Mouse (Mus musculus): ENCODE measurements at regions not wholly inside any gene's neighbourhood (a gene's known extent, or its start where the extent isn't known, plus 50 kb on each side); places are given as distances from the start of the nearest gene placed in this dataset.
A peak's percentile ranks its signal among the peaks of the same experiment; 100 is the strongest.
"Not testable (repeated sequence)": the region's sequence is repeated elsewhere in the genome, so short reads cannot be mapped to it uniquely, and the experiment has no call there.

GRCm38 (mm10) chr14:116586742-116587141, 338.4 kb upstream of the Gpc6 start:
- ATAC-seq = no peak
- in situ Hi-C loops (cut with MboI; ENCODE audit: low pct_unique_long_range_greater_than_20kb) = no loop called here
- ChIA-PET CTCF (no interaction called here), POLR2A (interaction anchor here (0.5 kb wide), 1 partner anchor 60 kb away, joined by 3 read pairs; no protein-coding TSS in a partner anchor)
- TF ChIP-seq CTCF (IDR thresholded peaks at IDR 0.05) = no peak
- H3K27me3 ChIP-seq = no peaks in the 10 kb centered on the region
- DNase-seq (ENCODE audit: low read depth, low spot score) = no peak

- ATAC-seq (no peak), DNase-seq (ENCODE audit: low read depth, low spot score) (no peak)
- in situ Hi-C loops (cut with MboI; ENCODE audit: low pct_unique_long_range_greater_than_20kb) = no loop called here
- H3K27me3 ChIP-seq = no peaks in the 10 kb centered on the region
- no peak for TF ChIP-seq CTCF (IDR thresholded peaks at IDR 0.05)
- ChIA-PET CTCF (no interaction called here), POLR2A (no interaction called here)
Observed at GRCm38 (mm10) chr14:116589529-116589928, 335.6 kb upstream of the Gpc6 start.

DNA sequence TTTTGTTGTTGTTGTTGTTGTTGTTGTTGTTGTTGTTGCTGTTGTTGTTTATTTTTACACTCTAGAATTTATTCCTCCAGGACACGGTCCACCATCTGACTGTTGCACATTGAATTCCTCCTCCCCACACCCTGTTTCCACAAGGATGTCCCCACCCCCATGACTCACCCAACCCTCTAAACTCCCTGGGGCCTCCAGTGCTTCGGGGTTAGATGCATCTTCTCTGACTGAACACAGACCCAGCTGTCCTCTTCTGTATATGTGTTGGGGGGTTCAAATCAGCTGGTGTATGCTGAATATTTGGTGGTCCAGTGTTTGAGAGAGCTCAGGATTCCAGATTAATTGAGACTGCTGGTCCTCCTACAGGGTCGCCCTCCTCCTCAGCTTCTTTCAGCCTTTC, 335.0 kb upstream of the Gpc6 start:
- in situ Hi-C loops (cut with MboI; ENCODE audit: low pct_unique_long_range_greater_than_20kb) = no loop called here
- ChIA-PET POLR2A (no interaction called here), CTCF (no interaction called here)
- no peaks in the 10 kb centered on the region for H3K27me3 ChIP-seq
- ATAC-seq (no peak), DNase-seq (ENCODE audit: low read depth, low spot score) (no peak)
- no peak for TF ChIP-seq CTCF (IDR thresholded peaks at IDR 0.05)

GRCm38 (mm10) chr14:116608130-116608529, 317.0 kb upstream of the Gpc6 start:
- in situ Hi-C loops (cut with MboI; ENCODE audit: low pct_unique_long_range_greater_than_20kb) = no loop called here
- peaks cover 4% of the 10 kb centered on the region for H3K27me3 ChIP-seq
- TF ChIP-seq CTCF (IDR thresholded peaks at IDR 0.05) = no peak
- DNase-seq (ENCODE audit: low read depth, low spot score) (no peak), ATAC-seq (no peak)
- ChIA-PET POLR2A (no interaction called here), CTCF (no interaction called here)

DNA sequence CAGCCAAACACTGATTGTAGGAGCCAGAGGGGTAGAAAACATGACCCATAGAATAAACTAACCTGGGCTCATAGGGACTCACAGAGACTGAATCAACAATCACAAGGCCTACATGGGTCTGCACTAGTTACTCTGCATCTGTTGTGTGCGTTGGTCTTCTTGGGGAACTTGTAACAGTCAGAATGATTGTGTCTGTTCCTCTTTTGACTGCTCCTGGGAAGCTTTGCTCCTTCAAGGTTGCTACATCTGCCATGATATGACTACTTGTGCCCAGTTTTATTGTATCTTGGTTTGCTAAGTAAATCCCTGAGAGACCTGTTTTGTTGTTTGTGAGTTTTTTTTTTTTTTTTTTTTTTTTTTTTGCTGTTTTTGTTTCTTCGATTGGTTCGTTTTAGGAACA, 313.9 kb upstream of the Gpc6 start:
- ChIA-PET CTCF (no interaction called here), POLR2A (no interaction called here)
- no peak for TF ChIP-seq CTCF (IDR thresholded peaks at IDR 0.05)
- no peak for ATAC-seq
- in situ Hi-C loops (cut with MboI; ENCODE audit: low pct_unique_long_range_greater_than_20kb) = no loop called here
- no peak for DNase-seq (ENCODE audit: low read depth, low spot score)
- no peaks in the 10 kb centered on the region for H3K27me3 ChIP-seq

- in situ Hi-C loops (cut with MboI; ENCODE audit: low pct_unique_long_range_greater_than_20kb) = no loop called here
- peak; percentile 1 for DNase-seq (ENCODE audit: low read depth, low spot score)
- CTCF ChIA-PET = interaction anchor here (2.3 kb wide), 1 partner anchor 9 kb away, joined by 8 read pairs; no protein-coding TSS in a partner anchor
- H3K27me3 ChIP-seq = peaks cover 11% of the 10 kb centered on the region
- POLR2A ChIA-PET = no interaction called here
- TF ChIP-seq CTCF (IDR thresholded peaks at IDR 0.05) = no peak
- ATAC-seq = no peak
Observed at GRCm38 (mm10) chr14:116632181-116632580, 292.9 kb upstream of the Gpc6 start.

- H3K27me3 ChIP-seq = no peaks in the 10 kb centered on the region
- ATAC-seq = no peak
- in situ Hi-C loops (cut with MboI; ENCODE audit: low pct_unique_long_range_greater_than_20kb) = no loop called here
- ChIA-PET CTCF (interaction anchor here (1.0 to 1.6 kb wide), 2 partner anchors 10 to 21 kb away, joined by 3 to 8 read pairs; no protein-coding TSS in a partner anchor), POLR2A (no interaction called here)
- no peak for DNase-seq (ENCODE audit: low read depth, low spot score)
- no peak for TF ChIP-seq CTCF (IDR thresholded peaks at IDR 0.05)
Observed at GRCm38 (mm10) chr14:116642091-116642490, 283.0 kb upstream of the Gpc6 start.

DNA sequence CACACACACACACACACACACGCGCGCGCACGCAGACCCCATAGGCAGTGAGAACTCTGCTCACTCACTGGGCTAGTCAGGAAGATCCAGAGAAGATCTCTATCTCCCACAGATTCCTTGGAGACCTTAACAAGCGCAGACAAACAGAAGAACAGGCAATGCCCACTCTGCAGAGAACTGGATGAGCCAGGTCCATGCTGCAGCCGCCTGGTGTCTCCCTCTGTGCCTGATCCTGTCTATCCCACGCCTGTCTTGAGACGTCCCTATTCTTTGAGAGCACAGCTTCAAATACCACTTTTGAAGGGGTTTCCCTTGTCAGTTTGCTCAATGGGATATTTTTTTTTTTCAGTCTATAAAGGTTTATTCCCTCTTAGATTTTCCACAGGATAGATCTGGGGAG, 273.2 kb upstream of the Gpc6 start:
- POLR2A ChIA-PET = no interaction called here
- ATAC-seq (no peak), DNase-seq (ENCODE audit: low read depth, low spot score) (no peak)
- CTCF ChIA-PET = no interaction called here
- in situ Hi-C loops (cut with MboI; ENCODE audit: low pct_unique_long_range_greater_than_20kb) = no loop called here
- peaks cover 2% of the 10 kb centered on the region for H3K27me3 ChIP-seq
- no peak for TF ChIP-seq CTCF (IDR thresholded peaks at IDR 0.05)

GRCm38 (mm10) chr14:116683909-116684308, 241.2 kb upstream of the Gpc6 start:
- ChIA-PET POLR2A (no interaction called here), CTCF (interaction anchor here (1.2 kb wide), 1 partner anchor 18 kb away, joined by 3 read pairs; no protein-coding TSS in a partner anchor)
- no peak for TF ChIP-seq CTCF (IDR thresholded peaks at IDR 0.05)
- DNase-seq (ENCODE audit: low read depth, low spot score) = no peak
- no peak for ATAC-seq
- no peaks in the 10 kb centered on the region for H3K27me3 ChIP-seq
- in situ Hi-C loops (cut with MboI; ENCODE audit: low pct_unique_long_range_greater_than_20kb) = no loop called here

DNA sequence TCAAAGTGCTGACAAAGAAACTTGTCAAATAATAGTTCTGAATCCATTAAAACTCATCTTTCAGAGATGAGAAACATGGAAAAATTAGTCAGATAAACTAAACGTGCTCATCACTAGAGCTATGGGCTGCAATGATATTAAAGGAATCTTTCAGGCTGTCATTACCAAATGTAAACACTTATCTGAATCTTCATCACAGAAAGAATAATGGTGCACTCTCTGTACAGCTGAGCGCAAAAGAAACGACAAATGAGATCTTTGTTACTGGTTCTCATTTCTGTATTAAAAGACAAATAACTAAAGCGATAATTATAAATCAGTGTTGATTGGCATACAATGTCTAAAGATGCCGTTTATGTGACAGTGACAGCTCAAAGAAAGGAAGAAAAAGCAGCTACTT, 227.4 kb upstream of the Gpc6 start:
- DNase-seq (ENCODE audit: low read depth, low spot score) (no peak), ATAC-seq (no peak)
- H3K27me3 ChIP-seq = peaks cover 29% of the 10 kb centered on the region
- ChIA-PET POLR2A (no interaction called here), CTCF (no interaction called here)
- in situ Hi-C loops (cut with MboI; ENCODE audit: low pct_unique_long_range_greater_than_20kb) = no loop called here
- no peak for TF ChIP-seq CTCF (IDR thresholded peaks at IDR 0.05)

- no peak for TF ChIP-seq CTCF (IDR thresholded peaks at IDR 0.05)
- ChIA-PET CTCF (no interaction called here), POLR2A (no interaction called here)
- in situ Hi-C loops (cut with MboI; ENCODE audit: low pct_unique_long_range_greater_than_20kb) = no loop called here
- DNase-seq (ENCODE audit: low read depth, low spot score) (no peak), ATAC-seq (no peak)
- peaks cover 29% of the 10 kb centered on the region for H3K27me3 ChIP-seq
Observed at GRCm38 (mm10) chr14:116698437-116698836, 226.7 kb upstream of the Gpc6 start.

- DNase-seq (ENCODE audit: low read depth, low spot score); in situ Hi-C loops (cut with MboI; ENCODE audit: low pct_unique_long_range_greater_than_20kb): not testable (repeated sequence)
Observed at GRCm38 (mm10) chr14:116734596-116734995, 190.5 kb upstream of the Gpc6 start.

More at GRCm38 (mm10) chr14:116734596-116734995, 190.5 kb upstream of the Gpc6 start:
- CTCF ChIA-PET, ATAC-seq, H3K27me3 ChIP-seq, POLR2A ChIA-PET: not testable (repeated sequence)
